Mouse (Mus musculus) gastrocnemius, postnatal 4 days (tissue): ENCODE data around the gene Prr15. TPM values are rescaled to one million over a fixed set of nuclear protein-coding genes. Genes with fewer than 3 reads are reported as not detected.

Experiments
- total RNA-seq, 2 experiments: library from RNA; stranded (reverse); gene quantifications; 2 replicates each; pipeline ENCODE4 v1.2.3; 2021

The Prr15 gene
- total RNA-seq, 2 experiments from 2014 or later: 1.3 TPM

Other genes with a start within 250 kb of the Prr15 start
- 1 to 10 TPM; 7.1 to 7.5 TPM for gene Wipf3, start 103.8 kb downstream of the Prr15 start, total RNA-seq
- 10 to 100 TPM; 11.8 to 12.7 TPM for gene Scrn1, start 240.7 kb downstream of the Prr15 start, total RNA-seq